Mouse (Mus musculus) embryonic facial prominence, embryonic 13.5 days (tissue): Measurements from ENCODE around the gene Creb3l1. TPM values are rescaled to one million over a fixed set of nuclear protein-coding genes. Genes with fewer than 3 reads are reported as not detected.

Source experiments
- ATAC-seq: fragments of 200-750 bp; cut with Nextera tagmentation; 2 replicates; pipeline ENCODE4 v1.8.0; 2017; ENCODE audit warnings: low read depth; ENCODE audit not compliant: insufficient number of reproducible peaks, insufficient read depth, low FRiP score, low TSS enrichment
- H3K27ac ChIP-seq: fragments of 300-500 bp; sonication (generic); 2 replicates; pipeline ENCODE4 v1.5.1; 2015; ENCODE audit warnings: moderate library complexity, mild to moderate bottlenecking, inconsistent platforms
- H3K27me3 ChIP-seq: fragments of 300-500 bp; sonication (generic); 2 replicates; pipeline ENCODE4 v1.6.1; 2015; ENCODE audit warnings: mild to moderate bottlenecking, inconsistent platforms
- H3K36me3 ChIP-seq: fragments of 300-500 bp; sonication (generic); 2 replicates; pipeline ENCODE4 v1.6.1; 2015; ENCODE audit warnings: mild to moderate bottlenecking, inconsistent platforms
- H3K4me1 ChIP-seq: fragments of 300-500 bp; sonication (generic); 2 replicates; pipeline ENCODE4 v1.6.1; 2015; ENCODE audit warnings: inconsistent platforms
- H3K4me2 ChIP-seq: fragments of 300-500 bp; sonication (generic); 2 replicates; pipeline ENCODE4 v1.6.1; 2015; ENCODE audit warnings: moderate library complexity, mild to moderate bottlenecking, inconsistent platforms
- H3K4me3 ChIP-seq: fragments of 300-500 bp; sonication (generic); 2 replicates; pipeline ENCODE4 v1.5.1; 2015; ENCODE audit warnings: mild to moderate bottlenecking, inconsistent platforms
- H3K9ac ChIP-seq: fragments of 300-500 bp; sonication (generic); 2 replicates; pipeline ENCODE4 v1.6.1; 2015; ENCODE audit warnings: mild to moderate bottlenecking, inconsistent platforms
- H3K9me3 ChIP-seq: fragments of 300-500 bp; sonication (generic); 2 replicates; pipeline ENCODE4 v1.6.1; 2016; ENCODE audit warnings: inconsistent platforms
- WGBS: fragments of 180-500 bp; shearing (Covaris S2); methylation state at CpG from one replicate; pipeline ENCODE4 v1.1.7; 2015; ENCODE audit warnings: mixed read lengths; 5-methylcytosine and 5-hydroxymethylcytosine counted together
- polyA plus RNA-seq: library from polyadenylated mRNA; unstranded; fragments of >200 nt; fragmentation: Nextera tagmentation; extraction: Ambion mirVana; gene quantifications from 2 replicates; pipeline ENCODE4 v1.2.1, GENCODE M21; 2015

Gene Creb3l1
- polyA plus RNA-seq, 1 experiment from 2014 or later: 13.4 TPM

- Histone ChIP-seq H3K27ac (no peak overlapping the region; the same call in 1 of the 2 replicates), H3K27me3 (peaks cover 63% of the 10 kb centered on the region), H3K4me3 (no peak overlapping the region), H3K4me2 (no peak overlapping the region), H3K4me1 (peaks cover 36% of the 10 kb centered on the region), H3K9me3 (no peaks in the 10 kb centered on the region; the same call in 1 of the 2 replicates), H3K36me3 (no peaks in the 10 kb centered on the region), H3K9ac (no peak overlapping the region)
- WGBS: 44% methylated on average over 7 of the region's 7 CpGs
- ATAC-seq: no peak
Observed at GRCm38 (mm10) chr2:91973416-91974135, 50.7 kb downstream of the Creb3l1 start.

GRCm38 (mm10) chr2:91972121-91972566 lies 52.2 kb downstream of the Creb3l1 start:
- WGBS: 37% methylated on average over 13 of the region's 13 CpGs
- Histone ChIP-seq H3K4me2 (peak overlapping the region; percentile 46; the same call in 1 of the 2 replicates), H3K27me3 (peaks cover 48% of the 10 kb centered on the region), H3K9ac (peak overlapping the region; percentile 55), H3K27ac (peak overlapping the region; percentile 68; the same call in 1 of the 2 replicates), H3K36me3 (no peaks in the 10 kb centered on the region), H3K4me1 (peaks cover 36% of the 10 kb centered on the region), H3K4me3 (no peak overlapping the region), H3K9me3 (no peaks in the 10 kb centered on the region; the same call in 1 of the 2 replicates)
- no peak for ATAC-seq

- ATAC-seq: no peak
Observed at GRCm38 (mm10) chr2:91971231-91972097, 52.8 kb downstream of the Creb3l1 start.

GRCm38 (mm10) chr2:91967962-91968361 lies 56.3 kb downstream of the Creb3l1 start:
- Histone ChIP-seq H3K4me3 (no peak overlapping the region), H3K27me3 (peaks cover 11% of the 10 kb centered on the region), H3K9me3 (no peaks in the 10 kb centered on the region), H3K27ac (peak overlapping the region; percentile 22; the same call in 1 of the 2 replicates), H3K9ac (no peak overlapping the region), H3K36me3 (no peaks in the 10 kb centered on the region), H3K4me2 (no peak overlapping the region), H3K4me1 (peaks cover 36% of the 10 kb centered on the region)
- no peak for ATAC-seq
- 54% methylated on average over 11 of the region's 11 CpGs for WGBS

More at GRCm38 (mm10) chr2:91971231-91972097, 52.8 kb downstream of the Creb3l1 start:
- H3K36me3 ChIP-seq: no peaks in the 10 kb centered on the region
- H3K4me1 ChIP-seq: peaks cover 34% of the 10 kb centered on the region
- peak overlapping the region; percentile 46 for H3K4me2 ChIP-seq
- H3K27ac ChIP-seq: peak overlapping the region; percentile 68
- WGBS: 14% methylated on average over 21 of the region's 21 CpGs
- peak overlapping the region; percentile 55 for H3K9ac ChIP-seq
- no peaks in the 10 kb centered on the region for H3K9me3 ChIP-seq
- no peak overlapping the region; the same call in 1 of the 2 replicates for H3K4me3 ChIP-seq
- H3K27me3 ChIP-seq: peaks cover 41% of the 10 kb centered on the region

GRCm38 (mm10) chr2:91966367-91966766 lies 57.9 kb downstream of the Creb3l1 start:
- Histone ChIP-seq H3K4me3 (no peak overlapping the region), H3K4me1 (peaks cover 40% of the 10 kb centered on the region), H3K9me3 (no peaks in the 10 kb centered on the region), H3K9ac (no peak overlapping the region), H3K4me2 (no peak overlapping the region), H3K27ac (no peak overlapping the region), H3K36me3 (no peaks in the 10 kb centered on the region), H3K27me3 (peaks cover 9% of the 10 kb centered on the region)
- no peak for ATAC-seq
- WGBS: 81% methylated on average over 5 of the region's 5 CpGs

- peak overlapping the region; percentile 88 for H3K4me3 ChIP-seq
- 17% methylated on average over 20 of the region's 20 CpGs for WGBS
- H3K4me2 ChIP-seq: peak overlapping the region; percentile 91
- peak overlapping the region; percentile 80 for H3K27ac ChIP-seq
- no peaks in the 10 kb centered on the region for H3K9me3 ChIP-seq
- no peak for ATAC-seq
- peaks cover 5% of the 10 kb centered on the region for H3K27me3 ChIP-seq
- peaks cover 40% of the 10 kb centered on the region for H3K4me1 ChIP-seq
- H3K9ac ChIP-seq: peak overlapping the region; percentile 62; the same call in 1 of the 2 replicates
- H3K36me3 ChIP-seq: no peaks in the 10 kb centered on the region
Observed at GRCm38 (mm10) chr2:91965417-91965816, 58.9 kb downstream of the Creb3l1 start.

GRCm38 (mm10) chr2:91964610-91965204 lies 59.6 kb downstream of the Creb3l1 start:
- Histone ChIP-seq H3K4me3 (peak overlapping the region; percentile 88), H3K27ac (peak overlapping the region; percentile 80; the same call in 1 of the 2 replicates)

GRCm38 (mm10) chr2:91963443-91963932 lies 60.8 kb downstream of the Creb3l1 start:
- H3K27me3 ChIP-seq: peaks cover 5% of the 10 kb centered on the region
- peak overlapping the region; percentile 88 for H3K4me3 ChIP-seq
- peaks cover 51% of the 10 kb centered on the region for H3K4me1 ChIP-seq
- H3K36me3 ChIP-seq: no peaks in the 10 kb centered on the region
- H3K4me2 ChIP-seq: peak overlapping the region; percentile 91
- under 1% methylated on average over 54 of the region's 57 CpGs for WGBS
- ATAC-seq: peak; percentile 90
- H3K9ac ChIP-seq: peak overlapping the region; percentile 90
- H3K27ac ChIP-seq: peak overlapping the region; percentile 81
- no peaks in the 10 kb centered on the region for H3K9me3 ChIP-seq

More at GRCm38 (mm10) chr2:91964610-91965204, 59.6 kb downstream of the Creb3l1 start:
- H3K27me3 ChIP-seq: peaks cover 5% of the 10 kb centered on the region
- H3K4me2 ChIP-seq: peak overlapping the region; percentile 91
- H3K4me1 ChIP-seq: peaks cover 42% of the 10 kb centered on the region
- H3K36me3 ChIP-seq: no peaks in the 10 kb centered on the region
- 70% methylated on average over 3 of the region's 3 CpGs for WGBS
- H3K9ac ChIP-seq: no peak overlapping the region
- ATAC-seq: no peak
- no peaks in the 10 kb centered on the region for H3K9me3 ChIP-seq

- H3K4me1 ChIP-seq: peaks cover 50% of the 10 kb centered on the region
- 1% methylated on average over 39 of the region's 39 CpGs for WGBS
- H3K27me3 ChIP-seq: peaks cover 5% of the 10 kb centered on the region
- peak overlapping the region; percentile 88 for H3K4me3 ChIP-seq
- H3K9me3 ChIP-seq: no peaks in the 10 kb centered on the region
- peak overlapping the region; percentile 91 for H3K4me2 ChIP-seq
- H3K27ac ChIP-seq: peak overlapping the region; percentile 81
- peak overlapping the region; percentile 90 for H3K9ac ChIP-seq
- peak; percentile 29; the same call in 1 of the 2 replicates for ATAC-seq
- no peaks in the 10 kb centered on the region for H3K36me3 ChIP-seq
Observed at GRCm38 (mm10) chr2:91962864-91963401, 61.4 kb downstream of the Creb3l1 start.

GRCm38 (mm10) chr2:91961901-91962761 lies 62.2 kb downstream of the Creb3l1 start:
- WGBS: 47% methylated on average over 4 of the region's 4 CpGs
- Histone ChIP-seq H3K9me3 (no peaks in the 10 kb centered on the region), H3K27ac (0 out of 2 replicates have a peak overlapping the region, but pooled peaks have one; percentile 39), H3K27me3 (peaks cover 5% of the 10 kb centered on the region), H3K9ac (peak overlapping the region; percentile 90), H3K4me3 (peak overlapping the region; percentile 88), H3K4me1 (peaks cover 56% of the 10 kb centered on the region), H3K36me3 (no peaks in the 10 kb centered on the region), H3K4me2 (peak overlapping the region; percentile 91)
- ATAC-seq: no peak
